Mouse (Mus musculus) adrenal gland, adult (tissue): Measurements from ENCODE around the gene Ppm1h.

Source experiments
- DNase-seq, 2 experiments: peaks; one replicate each; pipeline ENCODE4 v3.0.0; 2022 to 2023; ENCODE audit warnings: low spot score in 1 of 2; ENCODE audit not compliant: inconsistent age in 2 of 2

The Ppm1h gene

DNA sequence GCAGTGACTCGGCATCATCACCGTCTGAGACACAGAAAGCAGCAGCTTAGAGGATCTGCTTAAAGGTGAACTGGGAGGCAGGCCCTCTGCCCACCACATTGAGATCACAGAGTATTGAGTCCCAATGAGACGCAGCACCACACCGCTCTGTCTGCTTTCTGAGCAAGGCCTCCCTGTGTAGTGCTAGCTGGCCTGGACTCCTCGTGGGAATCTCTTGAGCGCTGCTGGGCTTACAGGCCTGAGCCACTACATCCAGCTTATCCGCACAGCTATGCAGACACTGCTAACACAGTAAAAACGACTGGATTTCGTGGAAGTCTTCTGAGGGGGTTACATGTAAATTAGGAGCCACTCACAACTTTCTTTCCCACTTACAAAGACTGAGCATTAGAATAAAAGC is 313.1 kb downstream of the Ppm1h start:
- DNase-seq = no peak

DNA sequence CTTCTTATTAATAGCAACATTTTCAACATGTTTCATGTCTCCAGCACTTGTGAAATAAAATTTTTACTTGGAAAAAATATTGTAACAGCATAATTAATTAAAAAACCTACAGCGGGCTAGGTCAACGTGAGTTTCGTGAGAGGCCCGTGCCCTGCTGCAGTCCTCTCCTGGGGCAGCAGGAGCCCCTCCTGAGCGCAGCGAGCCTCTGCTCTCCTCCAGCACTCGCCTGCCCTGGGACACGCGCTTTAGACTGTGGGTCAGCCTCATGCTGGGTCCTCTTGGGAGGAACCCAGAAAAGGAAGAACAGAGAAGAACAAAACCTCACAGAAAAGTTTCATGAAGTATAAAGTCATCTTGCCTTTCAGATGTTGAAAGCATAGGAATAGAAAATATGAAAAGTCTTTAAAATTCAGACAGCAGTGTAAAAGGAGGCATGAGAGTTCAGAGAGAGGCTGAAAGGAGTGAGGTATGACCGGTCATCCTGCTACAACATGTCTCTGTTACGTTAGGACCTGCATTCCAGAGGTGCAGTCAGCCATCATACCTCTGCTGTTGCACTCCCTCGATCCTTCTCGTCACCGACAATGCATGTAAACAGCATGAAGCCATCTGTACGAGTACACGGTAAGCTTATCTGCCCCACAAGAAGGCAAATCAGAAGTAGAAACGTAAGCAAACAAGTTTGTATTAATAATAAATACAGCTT is 316.0 kb downstream of the Ppm1h start:
- DNase-seq = no peak
